Mouse (Mus musculus) midbrain, embryonic 15.5 days (tissue): ENCODE measurements at regions not wholly inside any gene's neighbourhood (a gene's known extent, or its start where the extent isn't known, plus 50 kb on each side); places are given as distances from the start of the nearest gene placed in this dataset.

Experiments
- ATAC-seq: fragments of 200-750 bp; cut with Nextera tagmentation; replicated peaks from 2 replicates; pipeline ENCODE4 v1.8.0; 2017; ENCODE audit warnings: moderate TSS enrichment
- H3K27ac ChIP-seq: fragments of 300-500 bp; sonication (generic); 2 replicates; pipeline ENCODE4 v1.5.1; 2015; ENCODE audit warnings: mild to moderate bottlenecking, inconsistent platforms
- H3K27me3 ChIP-seq: fragments of 300-500 bp; sonication (generic); replicated peaks from 2 replicates; pipeline ENCODE4 v1.6.1; 2015; ENCODE audit warnings: inconsistent platforms
- H3K36me3 ChIP-seq: fragments of 300-500 bp; sonication (generic); replicated peaks from 2 replicates; pipeline ENCODE4 v1.6.1; 2015; ENCODE audit warnings: inconsistent platforms
- H3K4me1 ChIP-seq: fragments of 300-500 bp; sonication (generic); 2 replicates; pipeline ENCODE4 v1.6.1; 2015; ENCODE audit warnings: inconsistent platforms
- H3K4me2 ChIP-seq: fragments of 300-500 bp; sonication (generic); 2 replicates; pipeline ENCODE4 v1.6.1; 2015; ENCODE audit warnings: inconsistent platforms, mild to moderate bottlenecking, moderate library complexity
- H3K4me3 ChIP-seq: fragments of 300-500 bp; sonication (generic); 2 replicates; pipeline ENCODE4 v1.5.1; 2015; ENCODE audit warnings: mild to moderate bottlenecking, inconsistent platforms
- H3K9ac ChIP-seq: fragments of 300-500 bp; sonication (generic); 2 replicates; pipeline ENCODE4 v1.6.1; 2015; ENCODE audit warnings: mild to moderate bottlenecking, inconsistent platforms
- H3K9me3 ChIP-seq: fragments of 300-500 bp; sonication (generic); 2 replicates; pipeline ENCODE4 v1.6.1; 2016; ENCODE audit warnings: inconsistent platforms
- WGBS: fragments of 180-500 bp; shearing (Covaris S2); methylation state at CpG from one replicate; pipeline ENCODE4 v1.1.7; 2015; ENCODE audit warnings: mixed read lengths; 5-methylcytosine and 5-hydroxymethylcytosine counted together

GRCm38 (mm10) chr11:43370025-43370424 lies 56.0 kb downstream of the Pttg1 start:
- Histone ChIP-seq H3K36me3 (no peaks in the 10 kb centered on the region), H3K4me1 (no peaks in the 10 kb centered on the region), H3K27ac (no peak overlapping the region), H3K4me2 (no peak overlapping the region), H3K9ac (no peak overlapping the region), H3K27me3 (no peaks in the 10 kb centered on the region), H3K9me3 (no peaks in the 10 kb centered on the region), H3K4me3 (no peak overlapping the region)
- no peak for ATAC-seq
- 91% methylated on average over 3 of the region's 3 CpGs for WGBS

- Histone ChIP-seq H3K4me3 (no peak overlapping the region), H3K9ac (no peak overlapping the region), H3K27ac (no peak overlapping the region), H3K9me3 (no peaks in the 10 kb centered on the region), H3K4me2 (no peak overlapping the region), H3K36me3 (no peaks in the 10 kb centered on the region), H3K27me3 (no peaks in the 10 kb centered on the region), H3K4me1 (no peaks in the 10 kb centered on the region)
- WGBS = 98% methylated on average over 1 of the region's 1 CpGs
- no peak for ATAC-seq
These were observed 57.7 kb downstream of the Pttg1 start for GRCm38 (mm10) chr11:43368346-43368745.

- no peaks in the 10 kb centered on the region for H3K4me1 ChIP-seq
- no peaks in the 10 kb centered on the region for H3K9me3 ChIP-seq
- no peak for ATAC-seq
- no peak overlapping the region for H3K4me2 ChIP-seq
- H3K27me3 ChIP-seq = no peaks in the 10 kb centered on the region
- H3K9ac ChIP-seq = no peak overlapping the region
- no peak overlapping the region for H3K27ac ChIP-seq
- H3K36me3 ChIP-seq = no peaks in the 10 kb centered on the region
- H3K4me3 ChIP-seq = no peak overlapping the region
- WGBS = 79% methylated on average over 13 of the region's 13 CpGs
These were observed 64.2 kb downstream of the Pttg1 start for GRCm38 (mm10) chr11:43361858-43362257.

- Histone ChIP-seq H3K4me2 (no peak overlapping the region), H3K27me3 (no peaks in the 10 kb centered on the region), H3K9me3 (no peaks in the 10 kb centered on the region), H3K27ac (no peak overlapping the region), H3K4me1 (no peaks in the 10 kb centered on the region), H3K9ac (no peak overlapping the region), H3K36me3 (no peaks in the 10 kb centered on the region), H3K4me3 (no peak overlapping the region)
- ATAC-seq = no peak
- WGBS = 77% methylated on average over 13 of the region's 13 CpGs
These were observed 67.4 kb downstream of the Pttg1 start for GRCm38 (mm10) chr11:43358390-43359291.

- Histone ChIP-seq H3K4me3 (no peak overlapping the region), H3K4me2 (no peak overlapping the region), H3K27me3 (no peaks in the 10 kb centered on the region), H3K27ac (no peak overlapping the region), H3K4me1 (peaks cover 13% of the 10 kb centered on the region), H3K36me3 (no peaks in the 10 kb centered on the region), H3K9ac (no peak overlapping the region), H3K9me3 (no peaks in the 10 kb centered on the region)
- 71% methylated on average over 4 of the region's 4 CpGs for WGBS
- no peak for ATAC-seq
These were observed 72.4 kb downstream of the Pttg1 start for GRCm38 (mm10) chr11:43353602-43354001.

GRCm38 (mm10) chr11:43353030-43353429 lies 73.0 kb downstream of the Pttg1 start:
- H3K9ac ChIP-seq = no peak overlapping the region
- H3K4me2 ChIP-seq = no peak overlapping the region
- H3K27me3 ChIP-seq = no peaks in the 10 kb centered on the region
- ATAC-seq = no peak
- H3K4me3 ChIP-seq = no peak overlapping the region
- no peaks in the 10 kb centered on the region for H3K9me3 ChIP-seq
- peaks cover 17% of the 10 kb centered on the region for H3K4me1 ChIP-seq
- no peak overlapping the region for H3K27ac ChIP-seq
- no peaks in the 10 kb centered on the region for H3K36me3 ChIP-seq
- whole genome bisulfite sequencing = 94% methylated on average over 1 of the region's 1 CpGs

GRCm38 (mm10) chr11:43351818-43352217 lies 74.2 kb downstream of the Pttg1 start:
- Histone ChIP-seq H3K36me3 (no peaks in the 10 kb centered on the region), H3K4me3 (no peak overlapping the region), H3K9me3 (no peaks in the 10 kb centered on the region), H3K27ac (no peak overlapping the region), H3K4me1 (peaks cover 17% of the 10 kb centered on the region), H3K9ac (no peak overlapping the region), H3K4me2 (no peak overlapping the region), H3K27me3 (no peaks in the 10 kb centered on the region)
- ATAC-seq = no peak
- WGBS = 54% methylated on average over 2 of the region's 2 CpGs

- H3K9me3 ChIP-seq = no peaks in the 10 kb centered on the region
- 97% methylated on average over 2 of the region's 2 CpGs for WGBS
- no peak overlapping the region for H3K27ac ChIP-seq
- H3K9ac ChIP-seq = no peak overlapping the region
- no peaks in the 10 kb centered on the region for H3K36me3 ChIP-seq
- ATAC-seq = no peak
- no peak overlapping the region for H3K4me2 ChIP-seq
- no peaks in the 10 kb centered on the region for H3K27me3 ChIP-seq
- H3K4me1 ChIP-seq = peaks cover 17% of the 10 kb centered on the region
- no peak overlapping the region for H3K4me3 ChIP-seq
These were observed 74.7 kb downstream of the Pttg1 start for GRCm38 (mm10) chr11:43351348-43351747.

- Histone ChIP-seq H3K4me2 (no peak overlapping the region), H3K4me3 (no peak overlapping the region), H3K4me1 (peaks cover 18% of the 10 kb centered on the region), H3K27me3 (no peaks in the 10 kb centered on the region), H3K27ac (peak overlapping the region; percentile 65), H3K36me3 (no peaks in the 10 kb centered on the region), H3K9ac (no peak overlapping the region), H3K9me3 (no peaks in the 10 kb centered on the region)
- ATAC-seq = peak; percentile 72; the same call in 1 of the 2 replicates
- WGBS = 18% methylated on average over 3 of the region's 3 CpGs
These were observed 75.8 kb downstream of the Pttg1 start for GRCm38 (mm10) chr11:43350242-43350641.

GRCm38 (mm10) chr11:43349564-43349963 lies 76.5 kb downstream of the Pttg1 start:
- 55% methylated on average over 7 of the region's 7 CpGs for WGBS
- Histone ChIP-seq H3K9ac (no peak overlapping the region), H3K4me2 (no peak overlapping the region), H3K36me3 (no peaks in the 10 kb centered on the region), H3K4me3 (no peak overlapping the region), H3K27ac (peak overlapping the region; percentile 65), H3K9me3 (no peaks in the 10 kb centered on the region), H3K4me1 (peaks cover 25% of the 10 kb centered on the region), H3K27me3 (no peaks in the 10 kb centered on the region)
- no peak for ATAC-seq

- no peaks in the 10 kb centered on the region for H3K9me3 ChIP-seq
- H3K4me2 ChIP-seq = no peak overlapping the region
- ATAC-seq = peak; percentile 68
- no peak overlapping the region for H3K4me3 ChIP-seq
- peaks cover 30% of the 10 kb centered on the region for H3K4me1 ChIP-seq
- no peaks in the 10 kb centered on the region for H3K36me3 ChIP-seq
- WGBS = 11% methylated on average over 4 of the region's 4 CpGs
- H3K27ac ChIP-seq = peak overlapping the region; percentile 27; the same call in 1 of the 2 replicates
- H3K9ac ChIP-seq = no peak overlapping the region
- no peaks in the 10 kb centered on the region for H3K27me3 ChIP-seq
These were observed 77.5 kb downstream of the Pttg1 start for GRCm38 (mm10) chr11:43348571-43348970.

GRCm38 (mm10) chr11:43346489-43346888 lies 79.6 kb downstream of the Pttg1 start:
- Histone ChIP-seq H3K27ac (no peak overlapping the region), H3K36me3 (no peaks in the 10 kb centered on the region), H3K4me1 (peaks cover 27% of the 10 kb centered on the region), H3K9me3 (no peaks in the 10 kb centered on the region), H3K4me2 (no peak overlapping the region), H3K4me3 (no peak overlapping the region), H3K27me3 (no peaks in the 10 kb centered on the region), H3K9ac (no peak overlapping the region)
- 98% methylated on average over 9 of the region's 9 CpGs for WGBS
- ATAC-seq = no peak
